Mouse (Mus musculus) thymus, adult 2 months (tissue): ENCODE measurements at regions not wholly inside any gene's neighbourhood (a gene's known extent, or its start where the extent isn't known, plus 50 kb on each side); places are given as distances from the start of the nearest gene placed in this dataset.

Experiments
- DNase-seq: peaks from one replicate; pipeline ENCODE4 v3.0.0; 2021
- H3K27ac ChIP-seq: fragments of 200-500 bp; 2 replicates; pipeline ENCODE4 v1.5.1; 2012; ENCODE audit warnings: low read length, control low read depth; ENCODE audit not compliant: control insufficient read depth, insufficient read depth
- H3K27me3 ChIP-seq: fragments of 200-500 bp; 2 replicates; pipeline ENCODE4 v1.6.1; 2012; ENCODE audit warnings: mild to moderate bottlenecking, low read length, moderate library complexity, mixed read lengths; ENCODE audit not compliant: control insufficient read depth, insufficient read depth
- H3K36me3 ChIP-seq: fragments of 200-500 bp; 2 replicates; pipeline ENCODE4 v1.6.1; 2012; ENCODE audit warnings: mild to moderate bottlenecking, low read length, moderate library complexity; ENCODE audit not compliant: control insufficient read depth, insufficient read depth
- H3K4me1 ChIP-seq: fragments of 200-500 bp; replicated peaks from 2 replicates; pipeline ENCODE4 v1.6.1; 2012; ENCODE audit warnings: low read length; ENCODE audit not compliant: control insufficient read depth, insufficient read depth
- H3K4me3 ChIP-seq: fragments of 200-500 bp; 2 replicates; pipeline ENCODE4 v1.5.1; 2012; ENCODE audit warnings: mild to moderate bottlenecking, low read length, control low read depth, moderate library complexity; ENCODE audit not compliant: control insufficient read depth, insufficient read depth
- CTCF ChIP-seq: fragments of 200-500 bp; IDR thresholded peaks from 2 replicates; pipeline ENCODE4 v1.5.1; 2012; ENCODE audit warnings: mild to moderate bottlenecking, control low read depth, low read length, moderate library complexity, borderline replicate concordance; ENCODE audit not compliant: control insufficient read depth, poor library complexity, insufficient read depth; ENCODE audit errors: extremely low read depth
- POLR2A ChIP-seq: fragments of 200-500 bp; IDR thresholded peaks from 2 replicates; pipeline ENCODE4 v1.6.1; 2012; ENCODE audit warnings: mild to moderate bottlenecking, low read length, control low read depth, moderate library complexity; ENCODE audit not compliant: control insufficient read depth, poor library complexity, insufficient read depth; ENCODE audit errors: extremely low read depth
- WGBS: fragments of 180-500 bp; shearing (Covaris S2); methylation state at CpG from one replicate; pipeline ENCODE4 v1.1.7; 2018; 5-methylcytosine and 5-hydroxymethylcytosine counted together

DNA sequence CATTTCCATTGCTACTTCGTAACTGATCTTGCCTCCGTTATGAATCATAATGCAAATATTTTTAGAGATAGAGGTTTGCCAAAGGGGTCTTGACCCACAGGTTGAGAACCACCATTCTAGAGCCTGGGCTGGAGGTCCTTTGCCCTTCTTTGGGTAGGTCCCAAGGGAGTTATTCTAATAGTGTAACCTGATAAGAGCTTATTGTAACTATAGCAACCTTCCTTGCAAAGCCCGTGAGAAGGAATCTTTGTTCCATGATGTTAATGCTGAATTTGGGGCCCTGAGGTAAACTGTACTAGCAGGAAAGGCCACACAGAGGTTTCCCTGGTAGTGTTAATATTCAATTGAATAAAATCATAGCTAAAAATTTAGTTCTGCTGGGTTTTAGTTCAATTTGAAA is 229.9 kb downstream of the Phlda1 start:
- H3K4me1 ChIP-seq: no peaks in the 10 kb centered on the region
- no peaks in the 10 kb centered on the region for H3K36me3 ChIP-seq
- DNase-seq: no peak
- TF ChIP-seq POLR2A (no peak), CTCF (no peak)
- H3K27ac ChIP-seq: no peak overlapping the region
- no peaks in the 10 kb centered on the region for H3K27me3 ChIP-seq
- WGBS: 96% methylated on average over 3 of the region's 3 CpGs
- no peak overlapping the region for H3K4me3 ChIP-seq

DNA sequence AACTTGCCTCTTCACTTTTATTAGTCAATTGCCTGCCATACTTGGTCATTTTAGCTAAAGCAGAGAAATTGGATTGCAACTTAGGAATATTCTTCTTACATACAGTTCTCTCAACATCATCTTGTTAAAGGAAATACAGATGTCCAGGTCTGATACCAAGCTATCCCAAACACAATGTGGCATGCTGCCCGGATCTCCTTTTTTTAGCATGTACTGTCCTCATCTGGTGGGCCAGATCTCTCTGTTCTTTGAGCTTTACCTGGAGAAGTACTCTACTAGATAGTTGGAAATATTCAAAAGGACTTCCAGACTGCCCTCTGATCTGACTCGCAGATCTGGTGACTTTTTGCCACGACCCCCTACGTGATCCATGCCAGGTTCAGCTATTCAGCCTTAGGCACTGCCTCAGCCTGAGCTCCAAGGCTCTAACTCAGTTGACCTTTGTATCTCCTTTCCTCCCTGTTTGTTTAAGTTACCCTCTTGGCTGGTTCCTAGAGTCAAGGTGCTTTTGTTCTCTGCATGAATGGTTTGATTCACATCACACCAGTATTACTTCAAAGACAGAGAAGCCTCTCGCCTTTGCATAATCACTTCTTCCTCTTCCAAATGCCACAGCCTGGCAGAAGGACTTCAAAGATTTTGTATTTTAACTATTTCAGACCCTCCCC is 232.9 kb upstream of the Krr1 start:
- WGBS: 67% methylated on average over 5 of the region's 5 CpGs
- no peak for DNase-seq
- H3K4me1 ChIP-seq: no peaks in the 10 kb centered on the region
- no peaks in the 10 kb centered on the region for H3K27me3 ChIP-seq
- no peak overlapping the region for H3K4me3 ChIP-seq
- TF ChIP-seq POLR2A (no peak), CTCF (no peak)
- H3K27ac ChIP-seq: no peak overlapping the region
- H3K36me3 ChIP-seq: no peaks in the 10 kb centered on the region

DNA sequence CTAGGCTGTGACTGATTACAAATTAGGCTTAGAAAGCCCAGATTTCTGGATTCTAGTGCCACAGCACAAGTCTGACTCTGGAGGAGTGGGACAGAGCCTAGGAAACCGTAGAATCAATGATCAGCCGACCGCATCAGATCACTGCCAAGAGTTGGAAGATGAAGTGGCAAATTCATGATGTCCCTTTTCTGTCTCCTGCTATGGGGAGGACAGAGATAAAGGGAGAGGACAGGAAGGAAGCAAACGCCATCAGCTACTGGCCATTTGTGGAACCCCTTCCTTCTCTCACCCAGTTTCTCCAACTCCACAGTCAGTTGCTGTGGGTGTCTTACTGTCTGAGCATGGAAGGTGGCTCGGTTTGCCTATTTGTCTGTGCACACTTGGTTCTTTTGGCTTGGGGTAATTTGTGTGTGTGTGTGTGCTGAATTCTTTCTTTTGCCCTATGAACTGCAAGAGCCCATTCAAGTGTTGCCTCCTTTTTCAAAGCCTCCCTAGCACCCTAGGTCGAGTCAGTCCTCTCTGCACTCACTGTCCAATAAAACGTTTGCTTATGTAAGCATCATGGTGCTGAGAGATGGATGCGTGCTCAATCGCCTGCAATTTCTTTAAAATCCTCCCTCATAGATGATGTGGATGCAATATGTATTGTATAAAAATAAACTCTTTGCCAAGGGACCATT is 231.7 kb upstream of the Krr1 start:
- TF ChIP-seq CTCF: no peak
- no peak for TF ChIP-seq POLR2A
- Histone ChIP-seq H3K27ac (no peak overlapping the region), H3K4me1 (no peaks in the 10 kb centered on the region), H3K36me3 (no peaks in the 10 kb centered on the region), H3K4me3 (no peak overlapping the region), H3K27me3 (no peaks in the 10 kb centered on the region)
- WGBS: 83% methylated on average over 9 of the region's 9 CpGs
- DNase-seq: no peak

DNA sequence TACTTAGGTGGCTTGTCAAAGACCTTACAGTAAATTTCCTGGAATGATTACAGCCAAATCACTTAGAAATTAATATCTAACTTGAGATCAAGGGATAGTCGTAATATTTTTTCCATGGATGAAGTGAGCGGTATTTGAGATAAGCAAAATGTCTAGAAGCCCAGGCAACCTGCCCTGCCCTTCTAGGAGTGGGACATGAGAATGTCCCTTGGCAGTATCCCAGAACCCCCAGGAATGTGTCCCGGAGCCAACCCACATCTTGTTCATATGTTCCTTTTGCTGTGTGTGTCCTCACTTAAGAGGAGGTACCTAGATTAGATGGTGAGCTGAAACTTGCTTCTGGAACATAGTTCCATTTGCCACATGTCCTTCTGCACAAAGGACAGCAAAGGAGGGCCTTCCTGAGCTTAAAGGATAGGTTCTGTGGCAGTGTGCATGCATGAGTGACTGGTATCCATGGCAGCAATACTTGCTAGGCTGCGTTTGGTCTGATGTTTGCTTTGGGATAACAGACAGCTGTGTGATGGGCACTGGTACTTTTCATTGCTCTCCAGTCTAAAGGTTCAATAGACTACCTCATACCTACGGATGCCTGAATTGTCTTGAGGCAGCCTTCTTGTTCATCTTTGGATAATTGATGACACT is 231.0 kb upstream of the Krr1 start:
- TF ChIP-seq POLR2A: no peak
- TF ChIP-seq CTCF: no peak
- Histone ChIP-seq H3K4me3 (no peak overlapping the region), H3K27me3 (no peaks in the 10 kb centered on the region), H3K36me3 (no peaks in the 10 kb centered on the region), H3K4me1 (no peaks in the 10 kb centered on the region), H3K27ac (no peak overlapping the region)
- DNase-seq: no peak
- WGBS: 94% methylated on average over 5 of the region's 5 CpGs

DNA sequence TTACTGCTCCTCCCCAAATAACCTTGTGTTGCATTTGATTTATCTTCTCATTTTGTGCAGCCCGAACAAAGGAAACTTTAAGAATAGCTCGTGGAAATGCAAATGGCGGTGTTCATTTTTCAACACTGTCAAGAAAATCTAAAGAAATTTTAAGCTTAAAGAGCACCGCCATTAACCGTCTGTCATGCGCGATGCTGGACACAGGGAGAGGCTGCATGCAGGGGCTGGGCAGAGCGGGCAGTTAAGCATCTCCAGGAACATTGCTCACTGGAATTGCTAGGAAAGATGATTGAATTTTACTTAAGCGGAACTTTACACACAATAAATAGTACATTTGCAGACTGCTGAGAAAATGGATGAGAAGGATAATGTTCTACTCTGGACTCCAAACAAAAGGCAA is 229.2 kb upstream of the Krr1 start:
- TF ChIP-seq CTCF (no peak), POLR2A (no peak)
- no peaks in the 10 kb centered on the region for H3K27me3 ChIP-seq
- H3K27ac ChIP-seq: no peak overlapping the region
- no peaks in the 10 kb centered on the region for H3K4me1 ChIP-seq
- H3K4me3 ChIP-seq: no peak overlapping the region
- 96% methylated on average over 9 of the region's 9 CpGs for WGBS
- H3K36me3 ChIP-seq: no peaks in the 10 kb centered on the region
- no peak for DNase-seq

DNA sequence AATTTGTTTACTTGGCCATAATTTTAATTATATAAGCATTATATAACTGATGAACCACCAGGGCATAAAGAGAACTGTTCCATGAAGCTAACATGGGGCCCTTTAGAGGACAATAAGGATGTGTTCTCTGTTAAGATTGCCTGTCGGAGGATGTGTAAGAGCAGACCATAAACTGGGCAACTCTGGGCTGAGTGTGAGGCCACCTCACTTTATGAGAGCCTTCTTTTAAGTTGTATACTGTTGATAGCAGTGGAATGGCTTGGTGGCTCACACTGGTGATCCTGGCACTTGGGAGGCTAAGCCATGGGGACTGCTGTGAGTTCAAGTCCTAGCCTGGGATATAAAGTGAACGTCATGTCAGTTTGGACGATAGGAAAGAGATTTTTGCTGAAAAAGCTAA is 227.3 kb upstream of the Krr1 start:
- no peaks in the 10 kb centered on the region for H3K36me3 ChIP-seq
- no peak for DNase-seq
- no peaks in the 10 kb centered on the region for H3K27me3 ChIP-seq
- H3K4me1 ChIP-seq: no peaks in the 10 kb centered on the region
- H3K4me3 ChIP-seq: no peak overlapping the region
- TF ChIP-seq POLR2A (no peak), CTCF (no peak)
- H3K27ac ChIP-seq: no peak overlapping the region
- WGBS: 96% methylated on average over 3 of the region's 3 CpGs
